Mouse (Mus musculus): ENCODE results near the gene Fam216b. TPM values are rescaled to one million over a fixed set of nuclear protein-coding genes. Genes with fewer than 3 reads are reported as not detected.

Fam216b gene
- polyA plus RNA-seq (2012; rRNA removed), result 1.1 and 2.1 TPM in 2 replicates

DNA sequence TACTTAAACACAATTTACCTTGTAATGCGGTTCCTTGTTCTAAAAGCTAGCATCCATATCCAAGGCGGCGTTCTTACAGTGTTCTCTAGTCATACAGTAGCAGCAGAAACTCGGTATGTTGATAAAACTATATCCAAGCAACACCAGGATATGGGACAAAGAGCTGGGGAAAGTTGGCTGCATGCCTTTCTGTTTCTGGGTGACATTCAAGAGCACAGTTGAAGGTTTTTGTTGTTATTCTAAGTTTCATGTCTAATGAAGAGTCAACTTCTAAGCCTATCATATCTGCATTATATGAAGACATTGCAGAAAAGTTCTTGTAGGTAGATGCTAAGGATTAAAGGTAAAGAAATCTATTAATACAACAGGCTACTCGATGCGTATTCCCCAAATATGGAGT is at the start of gene Fam216b:
Fam216b (minus strand) TSS at position 101 of the 400 bp plus-strand sequence.

Other genes starting within 250 kb of the Fam216b start
- 16.1 and 23.1 TPM in 2 replicates for gene Dnajc15, start 213.9 kb downstream of the Fam216b start, polyA plus RNA-seq (2012; rRNA removed)
- gene Epsti1, start 184.8 kb downstream of the Fam216b start, polyA plus RNA-seq (2012; rRNA removed), result 0.43 and 0.53 TPM in 2 replicates
- gene Tnfsf11, start 219.0 kb upstream of the Fam216b start, polyA plus RNA-seq (2012; rRNA removed), result 0.06 and 0.28 TPM in 2 replicates